Mouse (Mus musculus) stomach, postnatal 0 days (tissue): ENCODE measurements around the gene Msi2. TPM values are rescaled to one million over a fixed set of nuclear protein-coding genes. Genes with fewer than 3 reads are reported as not detected.

Source experiments
- ATAC-seq: fragments of 200-750 bp; cut with Nextera tagmentation; 2 replicates; pipeline ENCODE4 v1.8.0; 2017; ENCODE audit not compliant: low FRiP score, low TSS enrichment
- DNase-seq: peaks from one replicate; pipeline ENCODE4 v3.0.0-alpha.2; 2016; ENCODE audit warnings: low spot score
- H3K27ac ChIP-seq: fragments of 300-500 bp; sonication (generic); replicated peaks from 2 replicates; pipeline ENCODE4 v1.5.1; 2014; ENCODE audit warnings: mild to moderate bottlenecking, control low read depth
- H3K27me3 ChIP-seq: fragments of 300-500 bp; sonication (generic); 2 replicates; pipeline ENCODE4 v1.6.1; 2014; ENCODE audit warnings: low read length; ENCODE audit not compliant: control insufficient read depth, insufficient read depth
- H3K36me3 ChIP-seq: fragments of 300-500 bp; sonication (generic); 2 replicates; pipeline ENCODE4 v1.6.1; 2014; ENCODE audit warnings: low read length, mixed read lengths; ENCODE audit not compliant: control insufficient read depth, insufficient read depth
- H3K4me1 ChIP-seq: fragments of 300-500 bp; sonication (generic); replicated peaks from 2 replicates; pipeline ENCODE4 v1.6.1; 2014; ENCODE audit warnings: antibody characterized with exemption; ENCODE audit not compliant: control insufficient read depth, insufficient read depth
- H3K4me2 ChIP-seq: fragments of 300-500 bp; sonication (generic); replicated peaks from 2 replicates; pipeline ENCODE4 v1.6.1; 2014; ENCODE audit warnings: low read depth, mild to moderate bottlenecking, control low read depth, moderate library complexity
- H3K4me3 ChIP-seq: fragments of 300-500 bp; sonication (generic); 2 replicates; pipeline ENCODE4 v1.5.1; 2014; ENCODE audit warnings: low read depth, low read length, control low read depth
- H3K9ac ChIP-seq: fragments of 300-500 bp; sonication (generic); 2 replicates; pipeline ENCODE4 v1.6.1; 2014; ENCODE audit warnings: mild to moderate bottlenecking, low read length, control low read depth, mixed read lengths
- H3K9me3 ChIP-seq: fragments of 300-500 bp; sonication (generic); 2 replicates; pipeline ENCODE4 v1.6.1; 2016; ENCODE audit warnings: low read length; ENCODE audit not compliant: control insufficient read depth
- CTCF ChIP-seq: IDR thresholded peaks from 2 replicates; pipeline ENCODE4 v1.5.1; 2016; ENCODE audit warnings: antibody characterized with exemption, low read depth, mild to moderate bottlenecking, moderate library complexity
- EP300 ChIP-seq: optimal IDR thresholded peaks from 2 replicates; pipeline ENCODE3; 2016; ENCODE audit warnings: antibody characterized with exemption
- WGBS: fragments of 180-500 bp; shearing (Covaris S2); extraction: QIAGEN DNeasy Blood & Tissue Kit; methylation state at CpG from one replicate; pipeline ENCODE4 v1.1.7; 2014; 5-methylcytosine and 5-hydroxymethylcytosine counted together
- polyA plus RNA-seq: library from polyadenylated mRNA; unstranded; fragments of >200 nt; fragmentation: Nextera tagmentation; extraction: Ambion mirVana; gene quantifications from 2 replicates; pipeline ENCODE4 v1.2.1, GENCODE M21; 2015

Msi2 gene
- polyA plus RNA-seq, 1 experiment from 2014 or later: 6.7 TPM

DNA sequence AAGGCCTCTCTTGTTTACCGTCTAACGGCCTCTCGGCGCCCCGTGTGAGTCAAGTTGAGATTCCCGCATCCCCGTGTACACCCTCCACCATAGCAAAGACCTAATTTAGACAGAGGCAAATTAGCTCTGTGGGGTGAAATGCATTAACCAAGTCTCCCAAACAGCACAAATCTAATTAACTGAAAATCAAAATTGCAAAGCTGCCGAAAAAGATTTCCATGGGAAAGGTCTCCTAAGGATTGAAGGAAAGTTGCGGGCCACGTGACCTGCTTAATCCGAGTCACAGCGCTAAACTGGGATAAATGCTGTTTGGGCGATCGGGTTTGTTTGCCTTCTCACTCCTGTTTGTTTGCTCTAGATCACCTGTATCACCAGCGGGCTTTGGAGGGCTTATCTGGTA, 52.5 kb downstream of the Msi2 start:
- Histone ChIP-seq H3K27ac (no peak overlapping the region), H3K36me3 (no peaks in the 10 kb centered on the region), H3K9me3 (no peaks in the 10 kb centered on the region), H3K4me2 (no peak overlapping the region), H3K9ac (no peak overlapping the region), H3K4me1 (no peaks in the 10 kb centered on the region), H3K27me3 (no peaks in the 10 kb centered on the region), H3K4me3 (no peak overlapping the region)
- 70% methylated on average over 15 of the region's 15 CpGs for WGBS
- ATAC-seq (no peak), DNase-seq (no peak)
- no peak for TF ChIP-seq EP300
- TF ChIP-seq CTCF: no peak

DNA sequence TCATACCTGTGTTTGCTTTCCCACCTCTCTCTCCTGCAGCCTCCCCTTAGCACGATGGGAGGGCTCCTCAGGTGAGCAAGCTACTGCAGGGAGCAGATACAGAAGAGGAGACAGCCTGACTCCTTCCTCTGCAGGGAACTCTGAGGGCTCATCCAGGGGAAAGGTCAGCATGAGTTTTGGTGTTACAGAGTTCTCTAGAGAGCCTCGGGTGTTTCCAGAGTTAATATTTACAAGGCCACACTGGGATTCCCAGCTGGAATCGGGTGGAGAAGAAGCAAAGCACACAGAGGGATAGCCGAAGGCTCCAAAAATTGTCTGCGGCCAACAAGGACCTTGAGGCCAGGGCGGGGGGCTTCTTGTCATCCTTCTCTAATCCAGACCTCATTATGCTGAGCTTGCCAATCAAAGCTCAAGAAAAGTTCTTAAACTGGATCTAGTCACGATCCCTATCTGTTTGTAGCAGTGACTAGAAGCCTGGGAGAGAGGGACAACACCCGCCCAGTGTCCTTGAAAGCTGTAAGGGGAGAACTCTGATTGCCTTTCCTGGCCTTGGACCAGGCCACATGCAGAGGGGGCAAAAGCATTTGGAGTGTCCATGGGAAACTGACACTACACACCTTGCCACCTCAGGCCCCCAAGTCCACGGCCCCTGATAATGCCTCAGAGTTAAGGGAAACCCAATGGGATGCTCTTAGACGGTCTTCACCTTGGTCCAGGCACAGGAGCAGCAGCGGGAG, 56.7 kb downstream of the Msi2 start:
- Histone ChIP-seq H3K36me3 (no peaks in the 10 kb centered on the region), H3K27ac (no peak overlapping the region), H3K9ac (no peak overlapping the region), H3K27me3 (no peaks in the 10 kb centered on the region), H3K4me3 (no peak overlapping the region), H3K4me1 (no peaks in the 10 kb centered on the region), H3K9me3 (no peaks in the 10 kb centered on the region), H3K4me2 (no peak overlapping the region)
- ATAC-seq: no peak
- no peak for DNase-seq
- TF ChIP-seq EP300 (no peak), CTCF (no peak)
- 60% methylated on average over 11 of the region's 11 CpGs for WGBS

DNA sequence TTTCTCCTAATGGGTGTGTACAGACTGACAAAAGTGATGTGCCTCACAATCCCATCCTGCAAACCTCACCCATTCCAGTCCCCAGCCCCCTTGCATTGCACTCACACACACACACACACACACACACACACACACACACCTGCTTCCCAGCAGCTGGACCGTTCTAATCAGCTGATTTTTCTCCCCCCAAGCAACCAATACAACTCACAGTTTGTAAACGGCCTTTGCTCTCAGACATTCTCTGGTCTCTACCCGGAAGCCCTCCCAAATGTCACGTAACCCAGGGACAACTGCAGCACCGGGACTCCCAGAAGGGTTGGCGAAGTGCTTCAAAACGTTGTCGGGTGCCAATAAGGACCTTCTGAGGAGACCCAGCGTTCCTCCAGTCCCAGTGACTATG, 57.9 kb downstream of the Msi2 start:
- 84% methylated on average over 9 of the region's 9 CpGs for WGBS
- Histone ChIP-seq H3K36me3 (no peaks in the 10 kb centered on the region), H3K27ac (no peak overlapping the region), H3K4me2 (no peak overlapping the region), H3K4me3 (no peak overlapping the region), H3K9ac (no peak overlapping the region), H3K9me3 (no peaks in the 10 kb centered on the region), H3K4me1 (no peaks in the 10 kb centered on the region), H3K27me3 (no peaks in the 10 kb centered on the region)
- TF ChIP-seq EP300 (no peak), CTCF (no peak)
- ATAC-seq (no peak), DNase-seq (no peak)

DNA sequence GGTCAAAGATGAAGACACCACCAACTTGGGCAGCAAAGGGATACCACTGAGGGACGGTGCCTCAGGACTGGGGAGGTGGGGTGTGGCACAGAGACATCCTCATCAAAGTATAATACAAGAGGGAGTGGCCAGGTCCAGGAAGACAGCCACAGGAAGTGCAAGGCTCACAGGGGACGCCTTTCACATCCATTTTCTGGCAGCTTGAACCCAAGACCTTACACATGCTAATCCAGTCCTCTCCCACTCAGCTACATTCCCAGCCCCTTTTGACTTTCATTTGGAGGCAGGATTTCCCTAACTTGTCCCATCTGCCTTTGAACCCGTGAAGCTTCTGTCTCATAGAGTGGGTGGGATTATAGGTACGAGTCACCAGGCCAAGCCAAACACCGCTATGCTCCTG, 59.4 kb downstream of the Msi2 start:
- DNase-seq (no peak), ATAC-seq (no peak)
- H3K9me3 ChIP-seq: no peaks in the 10 kb centered on the region
- no peak overlapping the region for H3K4me2 ChIP-seq
- 88% methylated on average over 5 of the region's 5 CpGs for WGBS
- no peak overlapping the region for H3K9ac ChIP-seq
- H3K27me3 ChIP-seq: no peaks in the 10 kb centered on the region
- TF ChIP-seq CTCF (no peak), EP300 (no peak)
- H3K4me3 ChIP-seq: no peak overlapping the region
- H3K36me3 ChIP-seq: no peaks in the 10 kb centered on the region
- no peak overlapping the region for H3K27ac ChIP-seq
- no peaks in the 10 kb centered on the region for H3K4me1 ChIP-seq

DNA sequence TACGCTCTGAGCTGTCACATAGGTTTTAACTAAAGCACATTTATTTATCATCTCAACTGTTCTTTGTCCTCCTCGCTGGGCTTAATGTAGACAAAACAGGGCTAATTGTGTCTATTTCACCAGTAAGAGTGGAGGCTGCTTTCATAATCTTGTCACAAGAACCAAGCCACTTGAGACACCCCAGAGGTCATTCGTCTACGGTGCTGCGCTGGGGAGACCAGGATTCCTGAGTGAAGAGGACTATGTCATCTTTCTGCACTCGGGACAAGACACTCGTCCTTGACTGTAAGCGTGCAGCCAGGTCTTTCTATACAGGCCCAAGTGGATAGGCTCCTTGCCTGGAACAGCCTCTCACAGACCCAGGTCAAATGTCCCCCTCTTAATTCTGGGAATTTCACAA, 62.5 kb downstream of the Msi2 start:
- Histone ChIP-seq H3K27me3 (no peaks in the 10 kb centered on the region), H3K4me2 (no peak overlapping the region), H3K9me3 (no peaks in the 10 kb centered on the region), H3K36me3 (no peaks in the 10 kb centered on the region), H3K9ac (no peak overlapping the region), H3K4me1 (no peaks in the 10 kb centered on the region), H3K4me3 (no peak overlapping the region), H3K27ac (no peak overlapping the region)
- no peak for ATAC-seq
- WGBS: 70% methylated on average over 8 of the region's 8 CpGs
- TF ChIP-seq EP300 (no peak), CTCF (no peak)
- no peak for DNase-seq

DNA sequence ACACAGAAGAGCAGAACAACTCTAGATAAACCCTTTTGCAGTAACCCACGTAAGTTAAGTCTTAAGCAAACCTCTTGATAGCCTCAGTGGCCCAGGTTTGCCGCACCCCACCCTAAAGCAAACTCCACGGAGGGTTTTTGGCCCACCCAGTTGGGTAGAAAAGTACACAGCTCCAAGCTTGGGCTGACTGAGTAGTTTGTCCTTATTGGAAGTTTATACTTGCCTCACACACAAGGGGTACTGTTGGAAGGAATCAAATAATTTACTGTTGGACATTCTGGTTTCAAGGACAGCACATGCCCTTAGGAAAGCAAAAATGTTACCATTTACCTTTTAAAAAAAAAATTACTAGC, 63.1 kb downstream of the Msi2 start:
- peak; percentile 40 for DNase-seq
- H3K27me3 ChIP-seq: no peaks in the 10 kb centered on the region
- H3K4me2 ChIP-seq: no peak overlapping the region
- WGBS: 59% methylated on average over 3 of the region's 3 CpGs
- H3K4me1 ChIP-seq: no peaks in the 10 kb centered on the region
- H3K36me3 ChIP-seq: no peaks in the 10 kb centered on the region
- H3K27ac ChIP-seq: no peak overlapping the region
- TF ChIP-seq EP300: no peak
- TF ChIP-seq CTCF: no peak
- no peak for ATAC-seq
- H3K4me3 ChIP-seq: no peak overlapping the region
- H3K9ac ChIP-seq: no peak overlapping the region
- H3K9me3 ChIP-seq: no peaks in the 10 kb centered on the region
